Mouse (Mus musculus) yolk sac, embryonic 10.5 days (tissue): ENCODE results near the gene Mmp17.

Experiments
- DNase-seq: peaks from one replicate; pipeline ENCODE4 v3.0.0-alpha.2; 2017; ENCODE audit warnings: low spot score

Mmp17 gene

GRCm38 (mm10) chr5:129583761-129584582 is at the start of gene Mmp17:
Gene Mmp17 (plus strand): TSS chr5:129584169.
- peak; percentile 86 for DNase-seq

- no peak for DNase-seq
These were observed 49.5 kb upstream of the Mmp17 start for GRCm38 (mm10) chr5:129534500-129534899.

GRCm38 (mm10) chr5:129535021-129535420 is 48.9 kb upstream of the Mmp17 start:
- DNase-seq = no peak

- no peak for DNase-seq
These were observed 48.5 kb upstream of the Mmp17 start for GRCm38 (mm10) chr5:129535431-129535830.

GRCm38 (mm10) chr5:129538826-129539225 is 45.1 kb upstream of the Mmp17 start:
- no peak for DNase-seq

GRCm38 (mm10) chr5:129542236-129542635 is 41.7 kb upstream of the Mmp17 start:
- DNase-seq = no peak

- DNase-seq = no peak
These were observed 38.2 kb upstream of the Mmp17 start for GRCm38 (mm10) chr5:129545787-129546186.

- no peak for DNase-seq
These were observed 34.3 kb upstream of the Mmp17 start for GRCm38 (mm10) chr5:129549716-129550115.

- DNase-seq = no peak
These were observed 33.2 kb upstream of the Mmp17 start for GRCm38 (mm10) chr5:129550790-129551189.

GRCm38 (mm10) chr5:129551991-129552390 is 32.0 kb upstream of the Mmp17 start:
- DNase-seq = no peak

GRCm38 (mm10) chr5:129553642-129554041 is 30.3 kb upstream of the Mmp17 start:
- no peak for DNase-seq

GRCm38 (mm10) chr5:129558591-129558990 is 25.4 kb upstream of the Mmp17 start:
- DNase-seq = no peak

GRCm38 (mm10) chr5:129559283-129559682 is 24.7 kb upstream of the Mmp17 start:
- no peak for DNase-seq

GRCm38 (mm10) chr5:129562342-129562741 is 21.6 kb upstream of the Mmp17 start:
- no peak for DNase-seq

GRCm38 (mm10) chr5:129568596-129568995 is 15.4 kb upstream of the Mmp17 start:
- DNase-seq = no peak

GRCm38 (mm10) chr5:129578201-129578600 is 5.8 kb upstream of the Mmp17 start:
- no peak for DNase-seq

- DNase-seq = no peak
These were observed 3.9 kb upstream of the Mmp17 start for GRCm38 (mm10) chr5:129580046-129580445.

GRCm38 (mm10) chr5:129580572-129580971 is 3.4 kb upstream of the Mmp17 start:
- DNase-seq = no peak

GRCm38 (mm10) chr5:129581015-129581414 is 3.0 kb upstream of the Mmp17 start:
- DNase-seq = no peak

GRCm38 (mm10) chr5:129583331-129583730 is 638 bp upstream of the Mmp17 start:
- DNase-seq = no peak

- DNase-seq = peak; percentile 36
These were observed 893 bp downstream of the Mmp17 start for GRCm38 (mm10) chr5:129584583-129585541.

- peak; percentile 61 for DNase-seq
These were observed 2.0 kb downstream of the Mmp17 start for GRCm38 (mm10) chr5:129586016-129586415.

GRCm38 (mm10) chr5:129586471-129586870 is 2.5 kb downstream of the Mmp17 start:
- no peak for DNase-seq
